Mouse (Mus musculus) ES-E14 (cell line): ENCODE results near the gene Pitpnc1. TPM values are rescaled to one million over a fixed set of nuclear protein-coding genes. Genes with fewer than 3 reads are reported as not detected.

Experiments used
- DNase-seq: peaks from one replicate; pipeline ENCODE4 v3.0.0-alpha.2; 2013; ENCODE audit warnings: low read depth, low spot score
- H3K27ac ChIP-seq: 2 replicates; pipeline ENCODE4 v1.5.1; 2012; ENCODE audit warnings: low read depth, mild to moderate bottlenecking, low read length, moderate library complexity, mixed read lengths; ENCODE audit not compliant: poor library complexity, insufficient read depth, severe bottlenecking
- H3K36me3 ChIP-seq: 2 replicates; pipeline ENCODE4 v1.6.1; 2012; ENCODE audit warnings: mild to moderate bottlenecking, low read length, moderate library complexity, mixed read lengths; ENCODE audit not compliant: control insufficient read depth, poor library complexity, insufficient read depth, severe bottlenecking
- H3K4me1 ChIP-seq, 2 experiments: fragments of 150-350 bp in 1 of 2; sonication (generic) in 1 of 2; 2 replicates each; pipeline ENCODE4 v1.6.1; 2012; ENCODE audit warnings: low read length in 2 of 2, mild to moderate bottlenecking in 1 of 2, mixed read lengths in 1 of 2; ENCODE audit not compliant: control insufficient read depth in 2 of 2, insufficient read depth in 2 of 2, poor library complexity in 1 of 2
- H3K4me3 ChIP-seq, 2 experiments: fragments of 150-350 bp in 1 of 2; sonication (generic) in 1 of 2; 2 replicates each; pipeline ENCODE4 v1.5.1; 2012; ENCODE audit warnings: low read length in 2 of 2, low read depth in 1 of 2, mild to moderate bottlenecking in 1 of 2, mixed read lengths in 1 of 2; ENCODE audit not compliant: insufficient read depth in 1 of 2, poor library complexity in 1 of 2, severe bottlenecking in 1 of 2
- H3K9ac ChIP-seq: 2 replicates; pipeline ENCODE4 v1.6.1; 2012; ENCODE audit warnings: low read depth, mild to moderate bottlenecking, low read length, mixed read lengths; ENCODE audit not compliant: poor library complexity, insufficient read depth, severe bottlenecking
- H3K9me3 ChIP-seq: fragments of 150-350 bp; sonication (generic); 2 replicates; pipeline ENCODE4 v1.6.1; 2012; ENCODE audit warnings: low read depth, mild to moderate bottlenecking, low read length; ENCODE audit not compliant: control insufficient read depth, insufficient read depth
- CHD2 ChIP-seq: IDR thresholded peaks from 2 replicates; pipeline ENCODE4 v1.6.1; 2014; ENCODE audit warnings: mild to moderate bottlenecking, low read depth, low read length, inconsistent platforms
- HCFC1 ChIP-seq: IDR thresholded peaks from 2 replicates; pipeline ENCODE4 v1.6.1; 2012; ENCODE audit warnings: low read length, inconsistent platforms, borderline replicate concordance; ENCODE audit not compliant: insufficient read depth
- MAFK ChIP-seq: IDR thresholded peaks from 2 replicates; pipeline ENCODE4 v1.6.1; 2014; ENCODE audit warnings: mild to moderate bottlenecking, low read depth, low read length, inconsistent platforms; ENCODE audit not compliant: insufficient read depth
- ZC3H11A ChIP-seq: IDR thresholded peaks from 2 replicates; pipeline ENCODE4 v1.6.1; 2012; ENCODE audit warnings: low read depth, mild to moderate bottlenecking, inconsistent platforms, low read length, borderline replicate concordance
- ZNF384 ChIP-seq: IDR thresholded peaks from 2 replicates; pipeline ENCODE4 v1.6.1; 2012; ENCODE audit warnings: low read depth, low read length, inconsistent platforms
- in situ Hi-C, 2 experiments: fragments of 600-800 bp; cut with MboI; formaldehyde crosslinking; loops; one replicate each; pipeline ENCODE4 v1.15.1; 2025; ENCODE audit warnings: low sequenced_read_pairs in 2 of 2, inconsistent platforms in 1 of 2; ENCODE audit not compliant: unreplicated experiment in 2 of 2
- total RNA-seq: library from RNA; depleted of rRNA; stranded (reverse); fragments of 300-350 nt; gene quantifications from 2 replicates; pipeline ENCODE4 v1.2.3, GENCODE M21; 2012

Gene Pitpnc1
- total RNA-seq, 1 experiment: 37.3 TPM

GRCm38 (mm10) chr11:107422356-107422754 lies 48.1 kb downstream of the Pitpnc1 start:
- Histone ChIP-seq H3K9ac (no peak overlapping the region), H3K27ac (no peak overlapping the region), H3K4me3 (no peak overlapping the region), H3K36me3 (peaks cover 3% of the 10 kb centered on the region; the same call in 1 of the 2 replicates), H3K9me3 (no peaks in the 10 kb centered on the region), H3K4me1 (peaks cover 10 to 26% of the 10 kb centered on the region in 2 experiments)
- in situ Hi-C loops: no loop called here
- no peak for TF ChIP-seq MAFK
- no peak for TF ChIP-seq HCFC1
- no peak for TF ChIP-seq ZNF384
- no peak for TF ChIP-seq CHD2
- TF ChIP-seq ZC3H11A: no peak
- no peak for DNase-seq

GRCm38 (mm10) chr11:107421751-107422355 lies 48.6 kb downstream of the Pitpnc1 start:
- H3K9me3 ChIP-seq: no peaks in the 10 kb centered on the region
- no peak overlapping the region for H3K9ac ChIP-seq
- H3K27ac ChIP-seq: no peak overlapping the region
- H3K4me3 ChIP-seq: no peak overlapping the region
- in situ Hi-C loops: no loop called here
- TF ChIP-seq MAFK (no peak), ZC3H11A (no peak), ZNF384 (no peak), HCFC1 (no peak), CHD2 (no peak)
- H3K36me3 ChIP-seq: peaks cover 3% of the 10 kb centered on the region; the same call in 1 of the 2 replicates
- H3K4me1 ChIP-seq: peaks cover 10 to 27% of the 10 kb centered on the region in 2 experiments
- DNase-seq: no peak

- in situ Hi-C loops: no loop called here
- H3K4me3 ChIP-seq: no peak overlapping the region
- no peaks in the 10 kb centered on the region for H3K9me3 ChIP-seq
- H3K36me3 ChIP-seq: peaks cover 3% of the 10 kb centered on the region; the same call in 1 of the 2 replicates
- H3K9ac ChIP-seq: peak overlapping the region; percentile 31; the same call in 1 of the 2 replicates
- H3K4me1 ChIP-seq: peaks cover 10 to 30% of the 10 kb centered on the region in 2 experiments
- no peak overlapping the region for H3K27ac ChIP-seq
- TF ChIP-seq MAFK (no peak), HCFC1 (no peak)
- no peak for DNase-seq
Observed at GRCm38 (mm10) chr11:107419925-107420324, 50.6 kb downstream of the Pitpnc1 start.

- peak overlapping the region; percentile 47; the same call in 1 of the 2 replicates for H3K27ac ChIP-seq
- H3K4me1 ChIP-seq: peaks cover 11 to 25% of the 10 kb centered on the region in 2 experiments; a peak in 3 of 4 replicates
- in situ Hi-C loops: no loop called here
- peak overlapping the region; percentile 42 to 53 for H3K4me3 ChIP-seq
- H3K9ac ChIP-seq: peak overlapping the region; percentile 21; the same call in 1 of the 2 replicates
- H3K36me3 ChIP-seq: no peaks in the 10 kb centered on the region
- no peak for DNase-seq
- H3K9me3 ChIP-seq: no peaks in the 10 kb centered on the region
- TF ChIP-seq HCFC1 (no peak), ZNF384 (no peak), CHD2 (no peak), MAFK (no peak), ZC3H11A (no peak)
Observed at GRCm38 (mm10) chr11:107417041-107417583, 53.4 kb downstream of the Pitpnc1 start.
